Mouse (Mus musculus) midbrain, embryonic 11.5 days (tissue): ENCODE results near the gene Rbm11. TPM values are rescaled to one million over a fixed set of nuclear protein-coding genes. Genes with fewer than 3 reads are reported as not detected.

Experiments used
- ATAC-seq: fragments of 200-750 bp; cut with Nextera tagmentation; 2 replicates; pipeline ENCODE4 v1.8.0; 2017; ENCODE audit warnings: moderate TSS enrichment, moderate library complexity; ENCODE audit not compliant: low FRiP score
- DNase-seq: peaks from one replicate; pipeline ENCODE4 v3.0.0; 2015; ENCODE audit warnings: low spot score; ENCODE audit errors: missing footprints
- H3K27ac ChIP-seq: fragments of 300-500 bp; sonication (generic); 2 replicates; pipeline ENCODE4 v1.5.1; 2014; ENCODE audit warnings: low read depth, low read length
- H3K27me3 ChIP-seq: fragments of 300-500 bp; sonication (generic); 2 replicates; pipeline ENCODE4 v1.6.1; 2014; ENCODE audit warnings: mild to moderate bottlenecking, low read length, moderate library complexity, mixed read lengths; ENCODE audit not compliant: control insufficient read depth, insufficient read depth
- H3K36me3 ChIP-seq: fragments of 300-500 bp; sonication (generic); 2 replicates; pipeline ENCODE4 v1.6.1; 2014; ENCODE audit warnings: mild to moderate bottlenecking, low read length, moderate library complexity, mixed read lengths; ENCODE audit not compliant: control insufficient read depth, insufficient read depth
- H3K4me1 ChIP-seq: fragments of 300-500 bp; sonication (generic); 2 replicates; pipeline ENCODE4 v1.6.1; 2014; ENCODE audit warnings: low read length; ENCODE audit not compliant: control insufficient read depth, insufficient read depth
- H3K4me2 ChIP-seq: fragments of 300-500 bp; sonication (generic); 2 replicates; pipeline ENCODE4 v1.6.1; 2014; ENCODE audit warnings: mild to moderate bottlenecking, moderate library complexity
- H3K4me3 ChIP-seq: fragments of 300-500 bp; sonication (generic); 2 replicates; pipeline ENCODE4 v1.5.1; 2014; ENCODE audit warnings: low read depth, low read length
- H3K9ac ChIP-seq: fragments of 300-500 bp; sonication (generic); 2 replicates; pipeline ENCODE4 v1.6.1; 2014; ENCODE audit warnings: low read length
- H3K9me3 ChIP-seq: fragments of 300-500 bp; sonication (generic); 2 replicates; pipeline ENCODE4 v1.6.1; 2016; ENCODE audit warnings: low read length; ENCODE audit not compliant: control insufficient read depth
- WGBS: fragments of 180-500 bp; shearing (Covaris S2); extraction: QIAGEN DNeasy Blood & Tissue Kit; methylation state at CpG from one replicate; pipeline ENCODE4 v1.1.7; 2014; 5-methylcytosine and 5-hydroxymethylcytosine counted together
- polyA plus RNA-seq: library from polyadenylated mRNA; unstranded; fragments of >200 nt; fragmentation: Nextera tagmentation; extraction: Ambion mirVana; gene quantifications from 2 replicates; pipeline ENCODE4 v1.2.1, GENCODE M21; 2014

The Rbm11 gene
- polyA plus RNA-seq: 0.79 and 0.91 TPM in 2 replicates

GRCm38 (mm10) chr16:75592671-75593500, at the start of gene Rbm11:
Gene Rbm11, plus strand, starts transcription at chr16:75592844.
- Histone ChIP-seq H3K36me3 (no peaks in the 10 kb centered on the region), H3K4me2 (peak within 1 kb of the TSS; percentile 79), H3K27ac (no peak within 1 kb of the TSS), H3K9ac (peak within 1 kb of the TSS; percentile 68), H3K9me3 (no peaks in the 10 kb centered on the region), H3K4me1 (no peaks in the 10 kb centered on the region), H3K4me3 (peak within 1 kb of the TSS; percentile 68), H3K27me3 (peaks cover 5% of the 10 kb centered on the region; the same call in 1 of the 2 replicates)
- peak; percentile 96 for ATAC-seq
- DNase-seq: peak; percentile 98
- under 1% methylated on average over 44 of the region's 55 CpGs for WGBS

DNA sequence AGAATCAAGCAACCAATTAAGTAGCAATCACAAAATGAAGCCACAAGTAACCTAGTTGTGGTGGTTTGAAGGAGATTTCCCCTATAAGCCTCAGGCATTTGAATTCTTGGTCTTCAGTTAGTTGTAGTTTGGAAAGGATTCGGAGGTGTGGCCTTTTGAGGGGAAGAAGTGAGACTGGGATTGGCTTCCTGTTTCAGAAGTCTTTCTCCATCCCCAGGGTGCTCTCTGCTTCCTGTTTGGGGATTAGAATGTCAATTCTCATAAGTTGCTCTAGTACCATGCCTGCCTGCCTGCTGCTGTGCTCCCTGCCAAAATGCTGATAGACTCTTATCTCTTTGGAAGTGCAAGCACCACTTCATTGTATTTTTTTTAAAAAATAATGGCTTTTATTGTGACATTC, 47.3 kb upstream of the Rbm11 start:
- no peak for ATAC-seq

DNA sequence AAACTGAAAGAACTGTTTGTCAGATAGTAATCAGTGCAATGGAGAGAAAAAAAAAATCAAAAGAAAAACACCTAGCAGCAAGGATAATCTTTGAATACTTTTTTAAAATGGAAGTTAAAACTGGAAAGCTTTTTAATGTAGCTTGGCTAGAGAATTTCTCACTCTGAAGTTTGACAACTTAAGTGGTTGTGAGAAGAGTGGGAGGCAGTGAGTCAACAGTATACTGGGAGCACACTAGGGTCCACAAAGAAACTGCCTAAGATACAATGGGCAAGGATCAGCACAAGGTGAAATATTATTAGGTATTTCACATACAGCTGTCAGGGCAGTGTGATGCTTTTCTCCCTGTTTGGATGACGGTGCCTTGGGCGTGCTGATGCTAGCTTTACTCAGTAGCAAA, 29.7 kb upstream of the Rbm11 start:
- no peak overlapping the region for H3K4me2 ChIP-seq

More for the DNA sequence above, 47.3 kb upstream of the Rbm11 start:
- no peak for DNase-seq
- H3K4me2 ChIP-seq: no peak overlapping the region
- no peak overlapping the region for H3K9ac ChIP-seq
- WGBS: 88% methylated on average over 1 of the region's 1 CpGs
- H3K36me3 ChIP-seq: no peaks in the 10 kb centered on the region
- no peak overlapping the region for H3K4me3 ChIP-seq
- H3K4me1 ChIP-seq: no peaks in the 10 kb centered on the region
- H3K27ac ChIP-seq: no peak overlapping the region
- no peaks in the 10 kb centered on the region for H3K27me3 ChIP-seq
- H3K9me3 ChIP-seq: no peaks in the 10 kb centered on the region

DNA sequence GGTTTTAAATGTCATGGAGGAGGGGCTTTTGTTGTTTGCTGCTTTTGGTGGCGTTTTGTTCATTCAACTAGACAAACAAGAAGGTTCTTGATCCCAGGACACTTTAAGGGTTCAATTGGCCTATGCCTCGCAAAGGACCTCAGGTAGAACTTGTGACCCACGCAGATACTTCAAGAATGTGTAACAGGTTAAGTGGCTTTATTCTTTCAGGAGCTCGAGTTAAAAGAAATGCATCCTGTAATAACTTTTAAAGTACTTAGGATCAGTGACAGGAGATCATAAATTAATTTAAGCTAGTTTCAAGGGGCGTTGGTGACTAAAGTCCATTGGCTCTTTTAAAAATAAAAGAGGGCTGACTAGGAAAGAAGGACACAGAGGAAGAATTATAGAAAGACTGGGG, 10.4 kb upstream of the Rbm11 start:
- Histone ChIP-seq H3K4me2 (no peak overlapping the region), H3K4me1 (no peaks in the 10 kb centered on the region), H3K27ac (no peak overlapping the region), H3K36me3 (no peaks in the 10 kb centered on the region), H3K4me3 (no peak overlapping the region), H3K9me3 (no peaks in the 10 kb centered on the region), H3K27me3 (no peaks in the 10 kb centered on the region), H3K9ac (no peak overlapping the region)
- no peak for ATAC-seq
- WGBS: 82% methylated on average over 5 of the region's 5 CpGs
- no peak for DNase-seq

More for the DNA sequence above, 29.7 kb upstream of the Rbm11 start:
- Histone ChIP-seq H3K27ac (no peak overlapping the region), H3K9me3 (no peaks in the 10 kb centered on the region), H3K36me3 (no peaks in the 10 kb centered on the region), H3K4me3 (no peak overlapping the region), H3K27me3 (no peaks in the 10 kb centered on the region), H3K9ac (no peak overlapping the region), H3K4me1 (no peaks in the 10 kb centered on the region)
- DNase-seq: no peak
- ATAC-seq: no peak
- WGBS: 91% methylated on average over 2 of the region's 2 CpGs

- no peaks in the 10 kb centered on the region for H3K36me3 ChIP-seq
- no peak within 1 kb of the TSS for H3K4me3 ChIP-seq
- H3K9ac ChIP-seq: no peak within 1 kb of the TSS
- WGBS: 69% methylated on average over 7 of the region's 7 CpGs
- H3K4me1 ChIP-seq: no peaks in the 10 kb centered on the region
- no peak for DNase-seq
- H3K9me3 ChIP-seq: no peaks in the 10 kb centered on the region
- no peak for ATAC-seq
- H3K27me3 ChIP-seq: no peaks in the 10 kb centered on the region
- H3K27ac ChIP-seq: no peak within 1 kb of the TSS
- H3K4me2 ChIP-seq: no peak within 1 kb of the TSS
Observed at GRCm38 (mm10) chr16:75585961-75586360, 6.7 kb upstream of the Rbm11 start, which contains the start of gene Lipi. Gene Lipi, minus strand, starts transcription at chr16:75586061.

DNA sequence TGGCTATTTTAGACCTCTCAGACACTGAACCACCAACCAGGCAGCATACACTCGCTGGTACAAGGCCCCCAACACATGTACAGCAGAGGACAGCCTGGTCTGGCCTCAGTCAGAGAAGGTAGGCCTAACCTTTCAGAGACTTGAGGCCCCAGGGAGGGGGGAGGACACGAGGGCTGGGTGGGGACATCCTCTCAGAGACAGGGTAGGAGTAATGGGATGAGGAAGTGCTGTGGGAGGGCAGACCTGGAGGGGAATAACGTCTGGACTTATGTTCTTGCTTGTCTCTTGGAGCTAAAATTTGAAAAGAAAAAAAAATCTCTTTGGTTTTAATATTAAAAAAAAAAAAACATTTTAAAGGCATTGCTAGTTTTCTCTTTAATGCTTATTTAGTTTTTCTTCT, 6.2 kb upstream of the Rbm11 start:
- H3K9me3 ChIP-seq: no peaks in the 10 kb centered on the region
- no peak overlapping the region for H3K4me2 ChIP-seq
- no peak overlapping the region for H3K4me3 ChIP-seq
- H3K4me1 ChIP-seq: no peaks in the 10 kb centered on the region
- ATAC-seq: peak; percentile 44; the same call in 1 of the 2 replicates
- DNase-seq: no peak
- no peaks in the 10 kb centered on the region for H3K36me3 ChIP-seq
- 50% methylated on average over 3 of the region's 3 CpGs for WGBS
- H3K27ac ChIP-seq: no peak overlapping the region
- no peaks in the 10 kb centered on the region for H3K27me3 ChIP-seq
- no peak overlapping the region for H3K9ac ChIP-seq

DNA sequence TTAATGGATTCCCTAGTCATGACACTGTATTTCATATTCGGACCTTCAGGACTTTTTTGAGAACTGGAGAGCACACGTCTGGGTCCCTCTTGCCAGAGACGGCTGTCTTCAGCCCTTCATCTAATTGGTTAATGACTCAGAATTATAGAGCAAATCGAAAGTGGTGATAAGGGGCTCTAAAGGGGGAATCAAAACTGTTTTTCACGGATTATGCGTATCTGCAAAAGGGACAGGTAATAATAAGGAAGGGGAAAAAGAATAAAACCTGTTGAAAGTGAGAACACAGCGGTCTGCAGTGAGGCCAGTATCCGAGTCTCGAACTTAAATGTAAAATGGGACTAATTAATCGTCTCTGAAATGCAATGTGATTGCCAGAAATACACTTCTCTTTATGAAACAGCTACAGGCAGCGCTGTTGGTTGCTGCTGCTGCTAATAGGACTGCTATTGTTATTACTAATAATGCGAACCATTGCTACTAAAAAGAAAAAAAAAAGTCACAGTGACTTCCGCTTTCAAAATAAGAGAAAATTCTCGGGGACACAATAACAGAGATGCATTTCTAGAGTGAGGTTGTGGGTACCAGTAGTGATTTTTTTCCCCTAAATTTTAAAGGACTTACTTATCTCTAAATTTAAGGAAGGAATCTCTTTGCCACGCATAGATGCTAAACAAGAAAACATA, 998 bp downstream of the Rbm11 start:
- Histone ChIP-seq H3K9me3 (no peaks in the 10 kb centered on the region), H3K4me3 (peak overlapping the region; percentile 68), H3K9ac (peak overlapping the region; percentile 68; the same call in 1 of the 2 replicates), H3K27me3 (peaks cover 5% of the 10 kb centered on the region; the same call in 1 of the 2 replicates), H3K27ac (no peak overlapping the region), H3K36me3 (no peaks in the 10 kb centered on the region), H3K4me2 (peak overlapping the region; percentile 79), H3K4me1 (no peaks in the 10 kb centered on the region)
- ATAC-seq (peak; percentile 9; the same call in 1 of the 2 replicates), DNase-seq (peak; percentile 92)
- WGBS: 13% methylated on average over 15 of the region's 15 CpGs

DNA sequence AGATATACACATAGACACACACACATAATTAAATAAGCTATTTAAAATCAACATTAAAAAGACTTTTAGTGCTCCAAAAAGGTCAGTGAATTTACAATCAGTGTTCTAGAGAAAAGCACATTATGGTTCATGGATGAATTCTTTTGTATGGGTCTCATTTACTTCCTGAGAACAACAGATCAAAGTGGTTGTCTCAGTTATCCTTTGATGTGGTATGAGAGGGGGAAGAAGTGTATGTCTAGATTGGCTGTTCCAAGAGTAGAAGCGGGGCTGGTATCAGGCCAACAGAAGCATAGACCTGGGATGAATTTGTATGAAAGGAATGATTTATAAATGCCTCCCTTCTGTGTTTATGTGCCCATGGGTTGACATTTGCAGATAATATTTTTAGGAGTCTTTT, 13.8 kb downstream of the Rbm11 start:
- Histone ChIP-seq H3K27me3 (no peaks in the 10 kb centered on the region), H3K4me2 (no peak overlapping the region), H3K4me1 (no peaks in the 10 kb centered on the region), H3K9ac (no peak overlapping the region), H3K36me3 (no peaks in the 10 kb centered on the region), H3K9me3 (no peaks in the 10 kb centered on the region), H3K4me3 (no peak overlapping the region), H3K27ac (no peak overlapping the region)
- DNase-seq: no peak
- no peak for ATAC-seq
- 67% methylated on average over 1 of the region's 1 CpGs for WGBS

DNA sequence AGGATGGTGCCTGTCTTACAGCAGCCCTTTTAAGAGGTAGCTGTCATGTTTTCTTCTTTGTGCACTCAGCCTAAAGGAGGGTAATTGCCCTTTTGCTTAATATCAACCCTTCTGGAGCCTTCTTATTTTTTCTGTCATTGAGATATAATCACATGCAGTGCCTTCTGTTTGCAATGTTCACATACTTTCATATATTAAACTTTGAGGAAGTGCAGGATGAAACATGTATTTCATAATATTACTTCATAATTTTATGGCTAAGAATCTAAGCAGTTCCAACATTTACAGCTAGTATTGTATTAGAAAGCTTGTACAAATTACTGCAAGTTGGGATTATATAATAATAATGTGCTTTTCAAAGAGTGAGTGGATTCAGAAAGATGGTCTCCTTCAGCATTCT, 19.9 kb downstream of the Rbm11 start:
- H3K36me3 ChIP-seq: no peaks in the 10 kb centered on the region
- no peaks in the 10 kb centered on the region for H3K4me1 ChIP-seq
- ATAC-seq (no peak), DNase-seq (no peak)
- no peak overlapping the region for H3K9ac ChIP-seq
- H3K27ac ChIP-seq: no peak overlapping the region
- no peak overlapping the region for H3K4me2 ChIP-seq
- H3K9me3 ChIP-seq: no peaks in the 10 kb centered on the region
- H3K4me3 ChIP-seq: no peak overlapping the region
- no peaks in the 10 kb centered on the region for H3K27me3 ChIP-seq
